Mouse (Mus musculus): ENCODE measurements at regions not wholly inside any gene's neighbourhood (a gene's known extent, or its start where the extent isn't known, plus 50 kb on each side); places are given as distances from the start of the nearest gene placed in this dataset.

DNA sequence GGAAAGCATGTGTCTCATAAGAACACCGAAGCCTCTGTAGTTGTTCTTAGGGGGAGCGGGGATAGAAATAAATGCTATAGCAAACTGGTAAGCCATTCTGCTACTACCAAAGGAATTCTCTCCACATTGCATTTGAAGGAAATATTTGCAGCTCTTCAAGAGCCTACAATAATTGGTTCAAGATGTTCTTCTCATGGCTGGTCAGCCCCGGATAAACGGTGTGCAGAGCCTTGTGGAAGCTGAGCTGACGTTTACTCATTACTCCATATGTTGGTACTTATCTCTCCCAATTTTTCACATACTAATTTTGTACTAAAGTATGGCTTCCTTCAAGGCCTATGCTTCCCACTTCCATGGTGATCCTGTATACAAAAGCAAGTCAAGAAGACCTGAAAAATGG, 317.0 kb downstream of the Tex13c3 start:
- no peak overlapping the region for H3K4me2 ChIP-seq (ENCODE audit: low read depth, low read length)
- no peak overlapping the region for H3K27ac ChIP-seq (ENCODE audit: low read length)
- H3K27me3 ChIP-seq (ENCODE audit: control insufficient read depth, insufficient read depth, low read length), result no peaks in the 10 kb centered on the region
- no peaks in the 10 kb centered on the region for H3K36me3 ChIP-seq (ENCODE audit: control insufficient read depth, insufficient read depth, low read length)
- no peak for ATAC-seq (ENCODE audit: insufficient read depth, low FRiP score)
- 74% methylated on average over 5 of the region's 5 CpGs for WGBS
- no peak overlapping the region for H3K4me3 ChIP-seq (replicated peaks; ENCODE audit: low read length)
- no peaks in the 10 kb centered on the region for H3K4me1 ChIP-seq (ENCODE audit: control insufficient read depth, insufficient read depth, low read length)
- no peaks in the 10 kb centered on the region for H3K9me3 ChIP-seq (replicated peaks; ENCODE audit: control insufficient read depth, low read length)
- H3K9ac ChIP-seq (ENCODE audit: low read length), result no peak overlapping the region

DNA sequence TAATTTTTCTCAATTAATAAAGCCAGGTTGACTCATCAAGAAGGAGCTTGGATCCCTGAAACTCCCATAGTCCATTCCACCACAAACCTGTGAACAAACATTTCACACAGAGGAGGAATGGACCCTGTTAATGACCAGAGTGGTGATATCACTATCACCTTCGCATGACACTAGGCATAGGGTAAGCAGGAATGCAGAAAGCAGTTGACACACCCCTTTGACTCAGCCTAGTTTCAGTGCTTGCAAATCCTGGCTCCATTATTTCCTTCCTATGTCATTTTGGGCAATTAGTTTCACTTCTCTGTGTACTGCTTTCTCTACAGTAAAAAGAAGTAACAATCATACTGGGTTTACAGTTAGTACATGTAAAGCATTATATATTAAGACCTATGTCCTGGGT, 318.2 kb downstream of the Tex13c3 start:
- H3K4me3 ChIP-seq (replicated peaks; ENCODE audit: low read length), result no peak overlapping the region
- H3K36me3 ChIP-seq (ENCODE audit: control insufficient read depth, insufficient read depth, low read length), result no peaks in the 10 kb centered on the region
- no peak overlapping the region for H3K9ac ChIP-seq (ENCODE audit: low read length)
- H3K4me1 ChIP-seq (ENCODE audit: control insufficient read depth, insufficient read depth, low read length), result no peaks in the 10 kb centered on the region
- WGBS, result 63% methylated on average over 1 of the region's 1 CpGs
- H3K4me2 ChIP-seq (ENCODE audit: low read depth, low read length), result no peak overlapping the region
- no peak overlapping the region for H3K27ac ChIP-seq (ENCODE audit: low read length)
- no peaks in the 10 kb centered on the region for H3K27me3 ChIP-seq (ENCODE audit: control insufficient read depth, insufficient read depth, low read length)
- no peaks in the 10 kb centered on the region for H3K9me3 ChIP-seq (replicated peaks; ENCODE audit: control insufficient read depth, low read length)
- ATAC-seq (ENCODE audit: insufficient read depth, low FRiP score), result no peak

DNA sequence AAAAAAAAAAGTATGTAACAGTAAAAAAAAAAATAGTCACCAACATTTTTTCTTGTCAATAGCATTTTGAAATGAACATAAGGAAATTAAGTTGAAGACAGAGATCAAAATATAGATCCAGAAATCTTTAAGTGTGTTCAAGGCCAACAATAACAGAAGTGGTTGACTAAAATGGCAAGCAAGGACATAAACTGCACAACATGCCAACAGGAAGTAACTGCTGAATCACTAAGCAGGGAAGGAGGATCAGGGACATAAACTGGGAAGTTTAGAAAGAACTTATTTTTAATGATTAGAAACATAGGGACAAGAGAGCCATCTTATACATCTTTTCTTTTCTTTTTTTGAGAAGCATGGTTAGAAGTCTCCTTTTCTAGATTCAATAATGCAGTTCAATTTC, 318.8 kb downstream of the Tex13c3 start:
- Histone ChIP-seq H3K4me1 (ENCODE audit: control insufficient read depth, insufficient read depth, low read length) (no peaks in the 10 kb centered on the region), H3K36me3 (ENCODE audit: control insufficient read depth, insufficient read depth, low read length) (no peaks in the 10 kb centered on the region), H3K27ac (ENCODE audit: low read length) (no peak overlapping the region), H3K9me3 (replicated peaks; ENCODE audit: control insufficient read depth, low read length) (no peaks in the 10 kb centered on the region), H3K9ac (ENCODE audit: low read length) (no peak overlapping the region), H3K4me2 (ENCODE audit: low read depth, low read length) (no peak overlapping the region), H3K27me3 (ENCODE audit: control insufficient read depth, insufficient read depth, low read length) (no peaks in the 10 kb centered on the region), H3K4me3 (replicated peaks; ENCODE audit: low read length) (no peak overlapping the region)
- ATAC-seq (ENCODE audit: insufficient read depth, low FRiP score), result no peak

DNA sequence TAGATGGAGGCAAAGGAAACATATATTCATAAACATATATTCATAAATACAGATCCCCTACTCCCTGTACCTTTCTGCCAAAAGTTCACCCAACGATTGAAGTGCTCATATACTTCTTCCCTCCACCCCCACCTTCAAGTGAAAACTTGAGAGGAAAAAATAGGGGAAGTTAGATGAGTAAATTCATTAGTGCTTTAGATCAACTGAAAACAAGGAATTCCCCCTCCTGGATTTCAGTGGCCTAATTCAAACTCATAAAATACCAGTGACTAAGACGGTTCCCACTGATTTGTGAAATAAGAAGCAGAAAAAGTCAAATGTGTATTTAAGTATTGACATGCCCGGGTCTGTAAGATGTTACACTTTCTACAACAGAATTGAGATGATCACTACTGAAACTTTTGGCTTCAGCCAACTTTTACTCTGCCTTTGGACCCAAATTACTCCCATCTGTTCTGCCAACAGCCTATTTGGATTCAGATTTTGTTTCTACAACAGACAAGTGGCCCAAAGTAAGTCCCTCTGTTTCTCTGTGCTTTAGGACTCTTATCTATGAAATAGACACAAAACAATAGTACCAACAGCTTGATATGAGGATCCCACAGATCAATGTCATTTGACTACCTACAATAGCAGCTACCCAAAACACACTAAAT, 320.7 kb downstream of the Tex13c3 start:
- H3K27me3 ChIP-seq (ENCODE audit: control insufficient read depth, insufficient read depth, low read length), result no peaks in the 10 kb centered on the region
- WGBS, result 75% methylated on average over 3 of the region's 3 CpGs
- no peak overlapping the region for H3K27ac ChIP-seq (ENCODE audit: low read length)
- H3K9ac ChIP-seq (ENCODE audit: low read length), result no peak overlapping the region
- no peak for ATAC-seq (ENCODE audit: insufficient read depth, low FRiP score)
- H3K4me1 ChIP-seq (ENCODE audit: control insufficient read depth, insufficient read depth, low read length), result no peaks in the 10 kb centered on the region
- H3K4me3 ChIP-seq (replicated peaks; ENCODE audit: low read length), result no peak overlapping the region
- H3K9me3 ChIP-seq (replicated peaks; ENCODE audit: control insufficient read depth, low read length), result no peaks in the 10 kb centered on the region
- no peak overlapping the region for H3K4me2 ChIP-seq (ENCODE audit: low read depth, low read length)
- H3K36me3 ChIP-seq (ENCODE audit: control insufficient read depth, insufficient read depth, low read length), result no peaks in the 10 kb centered on the region

DNA sequence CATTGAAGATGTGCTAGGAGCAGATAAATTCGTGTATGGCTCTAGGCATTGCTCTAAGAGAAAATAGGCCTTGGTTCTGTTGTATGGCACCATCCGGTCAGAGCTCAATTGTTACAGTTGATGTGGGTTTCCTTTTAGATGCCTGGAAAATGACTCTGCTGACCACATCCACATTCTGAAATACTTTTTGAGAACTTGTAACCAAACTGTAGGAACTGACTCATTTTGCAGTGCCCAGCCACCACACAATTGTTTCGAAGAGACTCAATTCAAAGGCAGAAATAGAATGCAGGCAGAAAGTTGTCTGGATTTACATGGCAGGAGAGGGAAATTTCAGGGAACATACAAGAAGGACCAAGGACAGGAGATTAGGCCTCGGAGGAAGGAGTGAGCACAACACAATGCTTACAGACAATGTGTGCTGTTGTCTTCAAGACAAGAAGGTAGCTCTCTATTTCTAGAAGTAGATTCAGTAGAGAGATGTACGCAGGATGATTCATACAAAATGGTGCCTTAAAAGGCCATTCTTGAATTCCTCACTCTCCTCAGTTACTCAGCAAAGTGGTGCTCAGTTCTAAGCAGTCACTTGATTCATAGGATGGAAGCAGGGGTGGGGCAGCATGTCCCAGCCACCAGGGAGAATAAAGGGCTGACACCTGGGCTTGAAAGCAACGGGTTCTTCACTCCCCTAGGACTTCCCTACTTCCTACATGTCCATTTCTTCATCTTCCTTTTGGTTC, 323.5 kb downstream of the Tex13c3 start:
- WGBS, result 74% methylated on average over 6 of the region's 6 CpGs
- no peaks in the 10 kb centered on the region for H3K36me3 ChIP-seq (ENCODE audit: control insufficient read depth, insufficient read depth, low read length)
- H3K27ac ChIP-seq (ENCODE audit: low read length), result no peak overlapping the region
- H3K4me3 ChIP-seq (replicated peaks; ENCODE audit: low read length), result no peak overlapping the region
- no peak for ATAC-seq (ENCODE audit: insufficient read depth, low FRiP score)
- no peaks in the 10 kb centered on the region for H3K27me3 ChIP-seq (ENCODE audit: control insufficient read depth, insufficient read depth, low read length)
- H3K9ac ChIP-seq (ENCODE audit: low read length), result no peak overlapping the region
- no peaks in the 10 kb centered on the region for H3K9me3 ChIP-seq (replicated peaks; ENCODE audit: control insufficient read depth, low read length)
- H3K4me1 ChIP-seq (ENCODE audit: control insufficient read depth, insufficient read depth, low read length), result no peaks in the 10 kb centered on the region
- no peak overlapping the region for H3K4me2 ChIP-seq (ENCODE audit: low read depth, low read length)

DNA sequence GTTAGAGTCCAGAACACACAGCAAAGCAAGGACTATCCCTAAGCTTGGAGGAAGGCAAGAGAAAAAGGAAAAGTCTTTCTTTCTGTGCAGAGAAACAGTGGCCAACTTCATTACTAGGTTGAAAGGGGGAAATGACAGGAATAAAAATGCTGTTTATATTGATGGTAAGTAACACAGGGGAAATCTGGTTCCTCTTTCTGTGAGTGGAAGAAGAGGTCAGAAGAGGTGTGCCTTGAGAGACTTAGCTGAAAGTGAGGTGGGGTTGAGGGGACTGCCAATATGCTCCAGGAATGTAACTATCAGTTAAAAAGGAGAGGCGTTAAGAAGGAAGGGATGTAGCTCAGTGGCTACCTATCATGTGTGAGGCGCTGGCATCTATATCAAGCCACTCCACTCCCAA, 327.5 kb downstream of the Tex13c3 start:
- Histone ChIP-seq H3K9ac (ENCODE audit: low read length) (no peak overlapping the region), H3K27me3 (ENCODE audit: control insufficient read depth, insufficient read depth, low read length) (no peaks in the 10 kb centered on the region), H3K27ac (ENCODE audit: low read length) (no peak overlapping the region), H3K4me3 (replicated peaks; ENCODE audit: low read length) (no peak overlapping the region), H3K4me1 (ENCODE audit: control insufficient read depth, insufficient read depth, low read length) (no peaks in the 10 kb centered on the region), H3K9me3 (replicated peaks; ENCODE audit: control insufficient read depth, low read length) (no peaks in the 10 kb centered on the region), H3K36me3 (ENCODE audit: control insufficient read depth, insufficient read depth, low read length) (no peaks in the 10 kb centered on the region), H3K4me2 (ENCODE audit: low read depth, low read length) (no peak overlapping the region)
- 59% methylated on average over 2 of the region's 2 CpGs for WGBS
- no peak for ATAC-seq (ENCODE audit: insufficient read depth, low FRiP score)

DNA sequence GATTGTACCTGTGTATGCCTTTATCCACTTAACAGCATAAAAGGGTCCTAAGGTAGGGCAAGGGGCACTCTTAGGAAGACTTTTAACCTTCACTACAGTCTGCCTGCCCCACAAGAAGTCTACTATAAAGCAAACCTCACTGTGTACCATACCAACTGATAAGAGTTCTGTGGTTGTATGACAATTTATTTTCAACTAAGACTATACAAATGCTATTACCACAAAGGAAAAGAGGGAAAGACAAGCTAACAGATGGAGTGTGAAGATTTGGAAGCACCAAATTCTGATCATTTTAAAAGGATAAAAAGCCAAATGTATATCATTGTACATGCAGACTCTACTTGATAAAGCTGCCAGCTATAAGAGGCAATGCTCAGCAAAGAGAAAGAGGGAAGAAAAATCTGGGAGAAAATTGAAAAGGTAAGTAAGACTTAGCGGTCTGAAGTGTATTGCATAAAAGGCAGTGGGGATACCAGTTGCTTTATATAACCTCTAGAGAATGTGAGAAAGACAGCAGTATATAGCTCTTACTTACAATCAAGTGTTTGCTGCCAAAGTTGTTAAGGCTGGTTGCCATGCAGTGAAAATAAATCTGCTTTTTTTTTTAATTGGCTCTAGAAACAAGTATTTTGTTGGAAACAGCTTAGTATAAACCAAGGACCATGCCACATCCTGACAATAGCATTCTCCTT, 328.8 kb downstream of the Tex13c3 start:
- Histone ChIP-seq H3K9ac (ENCODE audit: low read length) (no peak overlapping the region), H3K27ac (ENCODE audit: low read length) (no peak overlapping the region), H3K27me3 (ENCODE audit: control insufficient read depth, insufficient read depth, low read length) (no peaks in the 10 kb centered on the region), H3K4me1 (ENCODE audit: control insufficient read depth, insufficient read depth, low read length) (no peaks in the 10 kb centered on the region), H3K4me3 (replicated peaks; ENCODE audit: low read length) (no peak overlapping the region), H3K36me3 (ENCODE audit: control insufficient read depth, insufficient read depth, low read length) (no peaks in the 10 kb centered on the region), H3K9me3 (replicated peaks; ENCODE audit: control insufficient read depth, low read length) (no peaks in the 10 kb centered on the region), H3K4me2 (ENCODE audit: low read depth, low read length) (no peak overlapping the region)
- no peak for ATAC-seq (ENCODE audit: insufficient read depth, low FRiP score)
- WGBS, result 89% methylated on average over 1 of the region's 1 CpGs

DNA sequence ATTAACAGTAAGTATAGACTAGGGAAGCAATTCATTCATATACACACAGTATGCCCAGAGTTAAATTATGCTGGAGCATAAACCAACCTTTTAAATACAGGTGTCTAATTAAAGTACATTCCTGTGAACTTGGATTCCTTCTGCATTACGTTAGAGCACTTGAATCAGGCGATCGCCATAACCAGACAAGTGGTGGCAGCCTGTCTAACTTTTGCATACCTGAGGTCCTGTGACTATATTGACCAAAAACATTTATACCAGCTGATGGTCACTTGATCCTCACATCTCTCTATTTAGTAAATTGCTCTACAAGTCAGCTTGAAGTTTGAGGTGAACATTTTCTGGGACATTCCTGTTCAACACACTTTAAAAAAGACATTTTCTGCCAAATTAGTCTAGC, 330.5 kb downstream of the Tex13c3 start:
- 80% methylated on average over 3 of the region's 3 CpGs for whole genome bisulfite sequencing
- H3K4me3 ChIP-seq (replicated peaks; ENCODE audit: low read length), result no peak overlapping the region
- no peaks in the 10 kb centered on the region for H3K27me3 ChIP-seq (ENCODE audit: control insufficient read depth, insufficient read depth, low read length)
- H3K9me3 ChIP-seq (replicated peaks; ENCODE audit: control insufficient read depth, low read length), result no peaks in the 10 kb centered on the region
- no peak for ATAC-seq (ENCODE audit: insufficient read depth, low FRiP score)
- no peaks in the 10 kb centered on the region for H3K4me1 ChIP-seq (ENCODE audit: control insufficient read depth, insufficient read depth, low read length)
- no peaks in the 10 kb centered on the region for H3K36me3 ChIP-seq (ENCODE audit: control insufficient read depth, insufficient read depth, low read length)
- H3K4me2 ChIP-seq (ENCODE audit: low read depth, low read length), result no peak overlapping the region
- no peak overlapping the region for H3K27ac ChIP-seq (ENCODE audit: low read length)
- no peak overlapping the region for H3K9ac ChIP-seq (ENCODE audit: low read length)

DNA sequence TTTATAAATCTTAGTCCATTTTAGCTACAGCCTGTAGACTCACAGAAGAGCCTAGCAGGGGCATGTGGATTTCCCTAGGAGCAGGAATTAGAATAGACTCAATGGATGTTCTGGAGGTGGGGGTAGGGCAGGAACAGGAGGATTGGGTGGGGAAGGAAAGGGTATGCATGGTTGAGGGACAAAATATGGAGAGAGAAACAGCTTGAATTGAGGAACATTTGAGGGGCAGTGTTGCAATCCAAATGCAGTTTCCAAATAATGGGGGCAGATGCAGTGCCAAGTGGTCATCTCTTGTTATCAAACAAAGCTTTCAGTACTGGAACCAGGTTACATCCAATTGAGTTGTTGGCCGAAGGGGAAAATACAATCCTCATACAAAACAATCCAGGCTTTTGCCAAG, 332.4 kb downstream of the Tex13c3 start:
- ATAC-seq (ENCODE audit: insufficient read depth, low FRiP score), result no peak
- H3K27ac ChIP-seq (ENCODE audit: low read length), result no peak overlapping the region
- no peaks in the 10 kb centered on the region for H3K9me3 ChIP-seq (replicated peaks; ENCODE audit: control insufficient read depth, low read length)
- H3K4me1 ChIP-seq (ENCODE audit: control insufficient read depth, insufficient read depth, low read length), result no peaks in the 10 kb centered on the region
- H3K4me2 ChIP-seq (ENCODE audit: low read depth, low read length), result no peak overlapping the region
- no peak overlapping the region for H3K4me3 ChIP-seq (replicated peaks; ENCODE audit: low read length)
- 93% methylated on average over 1 of the region's 1 CpGs for WGBS
- H3K9ac ChIP-seq (ENCODE audit: low read length), result no peak overlapping the region
- no peaks in the 10 kb centered on the region for H3K36me3 ChIP-seq (ENCODE audit: control insufficient read depth, insufficient read depth, low read length)
- H3K27me3 ChIP-seq (ENCODE audit: control insufficient read depth, insufficient read depth, low read length), result no peaks in the 10 kb centered on the region
